Mouse (Mus musculus) urinary bladder, postnatal 4 days (tissue): ENCODE data around the gene Gm9602.
A peak's percentile ranks its signal among the peaks of the same experiment; 100 is the strongest.
"Not testable (repeated sequence)": the region's sequence is repeated elsewhere in the genome, so short reads cannot be mapped to it uniquely, and the experiment has no call there.

Experiments
- DNase-seq, 2 experiments: peaks; one replicate each; pipeline ENCODE4 v3.0.0; 2021 to 2022; ENCODE audit warnings: low spot score in 2 of 2

Gene Gm9602

DNA sequence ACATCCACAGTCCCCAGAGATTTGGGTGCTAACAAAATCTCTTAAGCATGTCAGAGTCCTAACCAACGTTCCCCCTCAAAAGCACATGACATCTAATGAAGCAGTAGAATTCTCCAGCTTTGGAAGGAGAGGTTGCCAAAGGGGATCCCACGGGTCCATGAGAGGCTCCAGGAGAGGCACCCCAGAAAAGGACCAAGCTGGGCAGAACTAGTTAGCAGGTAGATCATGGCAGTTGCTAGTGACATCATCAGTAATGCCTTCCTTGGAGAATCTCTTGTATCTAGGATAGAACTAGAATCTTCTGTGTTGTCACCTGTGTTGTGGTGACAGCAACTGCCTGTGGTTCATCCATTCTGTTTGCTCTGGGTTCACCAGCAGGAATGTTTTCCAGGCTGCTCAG, at the start of gene Gm9602:
Gene Gm9602 (plus strand): TSS at position 301 of the 400 bp plus-strand sequence.
- not testable (repeated sequence) for DNase-seq

DNA sequence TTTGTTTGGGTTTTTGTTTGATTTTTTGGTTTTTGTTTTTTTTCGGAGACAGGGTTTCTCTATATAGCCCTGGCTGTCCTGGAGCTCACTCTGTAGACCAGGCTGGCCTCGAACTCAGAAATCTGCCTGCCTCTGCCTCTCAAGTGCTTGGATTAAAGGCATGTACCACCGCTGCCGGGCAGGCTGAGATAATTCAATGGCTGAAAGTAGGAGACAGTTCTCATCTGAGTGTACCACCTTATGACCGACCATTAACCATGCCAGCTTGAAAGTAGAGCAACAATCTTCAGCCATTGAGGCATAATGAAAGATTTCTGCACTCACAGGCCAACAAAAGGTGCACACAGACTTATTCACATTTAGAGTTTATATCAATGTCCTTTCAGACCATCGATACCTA, 30.3 kb downstream of the Gm9602 start:
- peak; percentile 31 to 64 for DNase-seq

- DNase-seq: peak in 1 of 2 experiments; percentile 58
Measured at GRCm38 (mm10) chr14:4821950-4822349, 45.8 kb downstream of the Gm9602 start.
